Mouse (Mus musculus) kidney, embryonic 15.5 days (tissue): ENCODE measurements around the gene Exo1. TPM values are rescaled to one million over a fixed set of nuclear protein-coding genes. Genes with fewer than 3 reads are reported as not detected.

Source experiments
- polyA plus RNA-seq: library from polyadenylated mRNA; unstranded; fragments of >200 nt; fragmentation: Nextera tagmentation; extraction: Ambion mirVana; gene quantifications from 2 replicates; pipeline ENCODE4 v1.2.1, GENCODE M21; 2015

Exo1 gene
- polyA plus RNA-seq, 1 experiment from 2014 or later = 79.9 TPM

Other genes with a start within 250 kb of the Exo1 start
- 8.1 and 9.6 TPM in 2 replicates for gene Opn3, start 187.8 kb upstream of the Exo1 start, polyA plus RNA-seq
- gene Chml, start 187.7 kb upstream of the Exo1 start, polyA plus RNA-seq = 3.0 and 3.4 TPM in 2 replicates
- gene Wdr64, start 182.0 kb upstream of the Exo1 start, polyA plus RNA-seq = 0.08 and 0.10 TPM in 2 replicates
- 0.16 TPM in 1 of 2 replicates, not detected in the other for gene Gm38100, start 39.7 kb downstream of the Exo1 start, polyA plus RNA-seq
- 0.62 and 0.73 TPM in 2 replicates for gene Rbm8a2, start 98.5 kb downstream of the Exo1 start, polyA plus RNA-seq